Mouse (Mus musculus) forebrain, postnatal 0 days (tissue): ENCODE data around the gene C2cd5. TPM values are rescaled to one million over a fixed set of nuclear protein-coding genes. Genes with fewer than 3 reads are reported as not detected.
A peak's percentile ranks its signal among the peaks of the same experiment; 100 is the strongest.

Experiments used
- ATAC-seq: fragments of 200-750 bp; cut with Nextera tagmentation; 2 replicates; pipeline ENCODE4 v1.8.0; 2017; ENCODE audit warnings: mild to moderate bottlenecking, moderate library complexity
- DNase-seq: peaks from one replicate; pipeline ENCODE4 v3.0.0-alpha.2; 2015
- H3K27ac ChIP-seq: fragments of 300-500 bp; sonication (generic); 2 replicates; pipeline ENCODE4 v1.5.1; 2014; ENCODE audit warnings: low read depth, mild to moderate bottlenecking, antibody characterized with exemption, low read length, moderate library complexity, mixed read lengths
- H3K27me3 ChIP-seq: fragments of 300-500 bp; sonication (generic); 2 replicates; pipeline ENCODE4 v1.6.1; 2014; ENCODE audit warnings: mild to moderate bottlenecking, low read length, mixed read lengths; ENCODE audit not compliant: insufficient read depth
- H3K36me3 ChIP-seq: fragments of 300-500 bp; sonication (generic); 2 replicates; pipeline ENCODE4 v1.6.1; 2014; ENCODE audit warnings: mild to moderate bottlenecking, moderate library complexity; ENCODE audit not compliant: insufficient read depth
- H3K4me1 ChIP-seq: fragments of 300-500 bp; sonication (generic); 2 replicates; pipeline ENCODE4 v1.6.1; 2014; ENCODE audit warnings: antibody characterized with exemption; ENCODE audit not compliant: insufficient read depth
- H3K4me2 ChIP-seq: fragments of 300-500 bp; sonication (generic); 2 replicates; pipeline ENCODE4 v1.6.1; 2014; ENCODE audit warnings: low read depth, mild to moderate bottlenecking, moderate library complexity
- H3K4me3 ChIP-seq: fragments of 300-500 bp; sonication (generic); 2 replicates; pipeline ENCODE4 v1.5.1; 2014; ENCODE audit warnings: low read depth, low read length, mixed read lengths
- H3K9ac ChIP-seq: fragments of 300-500 bp; sonication (generic); 2 replicates; pipeline ENCODE4 v1.6.1; 2014; ENCODE audit warnings: mild to moderate bottlenecking
- H3K9me3 ChIP-seq: fragments of 300-500 bp; sonication (generic); 2 replicates; pipeline ENCODE4 v1.6.1; 2016; ENCODE audit warnings: low read length
- CTCF ChIP-seq: sonication (generic); IDR thresholded peaks from 2 replicates; pipeline ENCODE4 v1.5.1; 2016; ENCODE audit warnings: antibody characterized with exemption, control low read depth, low read depth
- WGBS: fragments of 180-500 bp; shearing (Covaris S2); extraction: QIAGEN DNeasy Blood & Tissue Kit; methylation state at CpG from one replicate; pipeline ENCODE4 v1.1.7; 2014; 5-methylcytosine and 5-hydroxymethylcytosine counted together
- polyA plus RNA-seq: library from polyadenylated mRNA; unstranded; fragments of >200 nt; fragmentation: Nextera tagmentation; extraction: Ambion mirVana; gene quantifications from 2 replicates; pipeline ENCODE4 v1.2.1, GENCODE M21; 2015
- total RNA-seq: library from RNA; depleted of rRNA; stranded (reverse); fragments of >200 nt; gene quantifications from 2 replicates; pipeline ENCODE4 v1.2.3, GENCODE M21; 2014

C2cd5 gene
- total and polyA plus RNA-seq, 2 experiments from 2014 or later, result 18.5 to 45.7 TPM

DNA sequence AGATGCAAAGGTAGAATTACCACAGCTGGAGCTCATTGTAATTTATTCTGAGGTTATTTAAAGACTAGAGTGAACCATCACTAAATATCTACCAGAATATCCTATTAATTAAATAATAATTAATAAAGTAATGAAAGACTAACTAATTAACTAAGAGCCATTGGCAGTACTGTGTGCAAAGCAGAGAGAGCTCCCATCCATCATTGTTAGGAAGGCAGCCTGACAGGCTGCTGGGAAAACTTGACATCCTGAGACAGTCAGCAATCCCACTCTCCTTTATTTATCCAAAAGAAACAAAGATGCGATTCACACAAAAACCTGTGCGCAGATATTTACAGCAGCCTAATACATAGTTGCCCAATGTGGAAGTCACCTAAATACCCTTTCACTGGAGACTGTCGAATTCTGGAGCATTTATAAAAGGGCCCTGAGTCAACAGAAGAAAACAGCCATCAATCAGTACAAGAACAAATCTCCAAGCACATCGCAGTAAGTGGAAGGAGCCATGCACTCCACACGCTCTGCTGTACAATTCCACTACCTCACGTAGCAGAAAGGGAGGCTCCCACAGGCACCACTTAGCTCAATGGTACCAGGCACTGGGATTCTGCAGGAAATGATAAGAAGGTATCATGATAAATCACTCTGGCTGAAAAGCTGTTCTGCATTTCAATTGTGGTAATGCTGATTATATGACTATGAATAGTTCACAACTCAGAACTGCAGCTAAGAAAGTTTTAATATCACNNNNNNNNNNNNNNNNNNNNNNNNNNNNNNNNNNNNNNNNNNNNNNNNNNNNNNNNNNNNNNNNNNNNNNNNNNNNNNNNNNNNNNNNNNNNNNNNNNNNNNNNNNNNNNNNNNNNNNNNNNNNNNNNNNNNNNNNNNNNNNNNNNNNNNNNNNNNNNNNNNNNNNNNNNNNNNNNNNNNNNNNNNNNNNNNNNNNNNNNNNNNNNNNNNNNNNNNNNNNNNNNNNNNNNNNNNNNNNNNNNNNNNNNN lies 120.0 kb downstream of the C2cd5 start:
- Histone ChIP-seq H3K4me2 (no peak overlapping the region), H3K4me1 (no peaks in the 10 kb centered on the region), H3K27me3 (no peaks in the 10 kb centered on the region), H3K9ac (no peak overlapping the region), H3K9me3 (no peaks in the 10 kb centered on the region), H3K27ac (no peak overlapping the region), H3K4me3 (no peak overlapping the region), H3K36me3 (no peaks in the 10 kb centered on the region)
- ATAC-seq (peak; percentile 47; the same call in 1 of the 2 replicates), DNase-seq (no peak)
- no peak for TF ChIP-seq CTCF
- 41% methylated on average over 6 of the region's 6 CpGs for WGBS

DNA sequence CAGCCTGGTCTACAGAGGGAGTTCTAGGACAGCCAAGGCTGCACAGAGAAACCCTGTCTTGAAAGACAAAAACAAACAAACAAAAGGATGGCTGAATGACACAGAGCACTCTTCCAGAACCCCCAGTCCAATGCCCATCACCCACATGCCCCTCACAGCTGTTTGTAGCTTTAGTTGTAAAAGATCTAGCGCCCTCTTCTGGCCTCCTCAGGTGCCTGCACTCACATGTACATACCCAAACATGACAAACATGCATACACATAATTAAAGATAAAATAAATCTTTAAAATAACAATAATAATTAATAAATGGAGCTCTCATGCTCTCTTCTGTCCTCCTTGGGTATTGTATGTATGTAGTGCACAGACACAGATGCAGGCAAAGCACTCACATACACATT lies 122.7 kb downstream of the C2cd5 start:
- no peaks in the 10 kb centered on the region for H3K9me3 ChIP-seq
- WGBS, result 66% methylated on average over 1 of the region's 1 CpGs

DNA sequence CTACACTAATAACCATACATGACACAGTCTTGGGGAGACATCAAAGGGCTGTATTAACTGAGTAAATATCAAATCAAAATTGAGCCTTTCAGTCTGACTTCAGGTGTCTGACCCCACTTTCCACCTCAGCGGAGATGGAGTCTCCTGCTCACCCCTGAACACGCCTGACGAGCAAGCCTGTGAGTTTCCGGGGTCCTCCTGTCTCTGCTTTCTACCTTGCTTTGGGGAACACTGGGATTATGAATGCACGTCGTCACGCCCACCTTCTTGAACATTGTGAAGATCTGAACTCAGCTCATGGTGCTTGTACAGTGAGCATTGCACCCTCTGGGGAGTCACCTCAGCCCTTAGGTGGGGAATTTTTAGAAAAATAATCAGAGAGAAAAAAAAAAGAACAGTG lies 126.7 kb downstream of the C2cd5 start:
- Histone ChIP-seq H3K9ac (no peak overlapping the region), H3K27ac (no peak overlapping the region), H3K4me3 (no peak overlapping the region), H3K36me3 (no peaks in the 10 kb centered on the region), H3K27me3 (no peaks in the 10 kb centered on the region), H3K4me2 (no peak overlapping the region), H3K4me1 (no peaks in the 10 kb centered on the region), H3K9me3 (no peaks in the 10 kb centered on the region)
- WGBS, result 91% methylated on average over 7 of the region's 7 CpGs
- TF ChIP-seq CTCF, result no peak
- DNase-seq (no peak), ATAC-seq (no peak)

More for the DNA sequence above, 122.7 kb downstream of the C2cd5 start:
- Histone ChIP-seq H3K36me3 (no peaks in the 10 kb centered on the region), H3K9ac (no peak overlapping the region), H3K4me2 (no peak overlapping the region), H3K4me1 (no peaks in the 10 kb centered on the region), H3K27ac (no peak overlapping the region), H3K4me3 (no peak overlapping the region), H3K27me3 (no peaks in the 10 kb centered on the region)
- no peak for ATAC-seq
- TF ChIP-seq CTCF, result no peak
- DNase-seq, result no peak

DNA sequence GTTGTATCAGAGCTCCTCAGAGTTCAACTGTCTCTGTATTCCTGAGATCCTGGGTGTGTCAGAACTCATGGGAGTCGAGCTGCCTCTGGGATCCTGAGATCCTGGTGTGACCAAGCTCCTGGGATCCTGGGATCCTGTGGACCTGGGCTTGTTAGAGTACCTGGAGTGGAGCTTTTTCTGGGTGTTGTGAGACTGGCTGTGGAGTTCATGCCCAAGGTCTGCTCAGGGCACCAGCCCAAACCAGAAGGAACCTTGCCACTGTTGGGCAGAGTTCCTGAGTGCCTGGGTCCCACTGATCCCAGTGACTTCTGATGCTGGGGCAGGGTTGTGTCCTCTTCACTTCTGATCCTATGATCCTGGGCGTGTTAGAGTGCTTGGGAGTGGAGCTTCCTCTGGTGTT lies 127.7 kb downstream of the C2cd5 start:
- Histone ChIP-seq H3K9ac (no peak overlapping the region), H3K36me3 (no peaks in the 10 kb centered on the region), H3K9me3 (no peaks in the 10 kb centered on the region), H3K27me3 (no peaks in the 10 kb centered on the region), H3K4me3 (no peak overlapping the region), H3K4me1 (no peaks in the 10 kb centered on the region), H3K27ac (no peak overlapping the region), H3K4me2 (no peak overlapping the region)
- ATAC-seq (no peak), DNase-seq (no peak)
- 60% methylated on average over 2 of the region's 2 CpGs for WGBS
- no peak for TF ChIP-seq CTCF

DNA sequence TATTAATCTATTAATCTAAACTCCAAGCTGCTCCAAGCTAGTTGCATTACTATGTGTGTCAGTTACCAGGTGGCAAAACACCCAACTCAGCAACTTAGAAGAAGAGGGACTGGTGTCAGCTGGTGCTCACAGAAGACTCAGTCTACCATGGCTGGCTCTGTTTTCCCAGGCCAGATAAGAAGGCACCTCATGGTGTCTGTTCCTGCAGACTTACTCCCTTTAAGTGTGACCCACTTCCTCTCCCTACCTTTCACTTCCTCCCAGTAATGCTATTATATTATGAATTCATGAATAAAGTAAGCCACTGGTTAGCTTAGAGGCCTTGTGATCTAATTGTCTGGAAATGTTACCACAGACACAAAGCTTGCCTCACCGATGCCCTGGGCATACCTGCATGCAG lies 132.5 kb downstream of the C2cd5 start:
- WGBS, result 86% methylated on average over 1 of the region's 1 CpGs
- Histone ChIP-seq H3K4me2 (no peak overlapping the region), H3K4me3 (no peak overlapping the region)

DNA sequence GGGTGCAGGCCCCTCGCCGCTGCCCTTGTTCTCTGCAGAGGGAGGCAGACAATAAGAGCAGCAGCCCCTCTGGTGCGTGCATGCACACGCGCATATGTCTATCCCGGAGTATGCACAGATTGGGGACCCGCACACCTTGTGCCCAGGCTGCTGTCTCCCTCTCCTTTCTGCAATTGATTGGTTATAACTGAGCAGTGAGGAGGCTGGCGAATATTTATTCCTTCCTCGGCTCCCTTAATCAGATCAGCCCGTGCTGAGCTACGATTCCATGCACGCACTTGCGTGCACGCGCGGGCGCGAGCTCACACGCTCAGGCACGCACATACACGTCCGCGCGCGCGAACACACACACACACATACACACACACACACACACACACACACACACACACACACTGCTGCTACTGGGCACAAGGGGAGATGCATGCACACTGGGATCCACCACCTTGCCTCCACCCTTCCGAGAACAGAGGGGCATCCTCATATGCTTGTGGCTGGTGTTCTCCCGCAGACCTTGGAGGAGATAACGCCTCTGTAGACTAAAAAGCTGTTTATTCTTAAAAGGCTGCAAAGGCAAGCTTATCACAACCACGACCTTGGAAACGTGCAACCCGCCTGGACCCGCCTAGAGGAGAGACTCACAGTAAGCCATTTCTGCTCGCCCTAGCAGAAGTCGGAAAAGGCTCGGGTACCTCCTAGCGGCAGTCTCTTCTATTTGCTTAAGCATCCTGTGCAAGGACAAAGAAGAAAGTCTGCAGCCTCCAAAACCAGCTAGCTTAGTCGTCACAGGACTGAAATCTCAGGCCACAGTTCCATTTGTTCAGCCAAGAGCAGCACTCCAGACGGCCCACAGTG lies 135.2 kb downstream of the C2cd5 start:
- ATAC-seq, result peak; percentile 91
- DNase-seq, result peak; percentile 94
- WGBS, result under 1% methylated on average over 39 of the region's 39 CpGs
- Histone ChIP-seq H3K27me3 (no peaks in the 10 kb centered on the region), H3K4me1 (peaks cover 7% of the 10 kb centered on the region; the same call in 1 of the 2 replicates), H3K4me3 (peak overlapping the region; percentile 79), H3K4me2 (peak overlapping the region; percentile 91), H3K27ac (peak overlapping the region; percentile 99), H3K36me3 (no peaks in the 10 kb centered on the region), H3K9me3 (no peaks in the 10 kb centered on the region), H3K9ac (peak overlapping the region; percentile 95)
- peak; percentile 86 for TF ChIP-seq CTCF

More for the DNA sequence above, 132.5 kb downstream of the C2cd5 start:
- no peak overlapping the region for H3K27ac ChIP-seq
- no peak for ATAC-seq
- no peak for DNase-seq
- no peaks in the 10 kb centered on the region for H3K9me3 ChIP-seq
- no peak for TF ChIP-seq CTCF
- H3K4me1 ChIP-seq, result peaks cover 6% of the 10 kb centered on the region; the same call in 1 of the 2 replicates
- no peaks in the 10 kb centered on the region for H3K27me3 ChIP-seq
- no peaks in the 10 kb centered on the region for H3K36me3 ChIP-seq
- H3K9ac ChIP-seq, result no peak overlapping the region
